Mouse (Mus musculus) gastrocnemius, postnatal 4 days (tissue): ENCODE measurements around the gene Lalba. TPM values are rescaled to one million over a fixed set of nuclear protein-coding genes. Genes with fewer than 3 reads are reported as not detected.
"Not testable (repeated sequence)": the region's sequence is repeated elsewhere in the genome, so short reads cannot be mapped to it uniquely, and the experiment has no call there.

Source experiments
- DNase-seq, 2 experiments: peaks; one replicate each; pipeline ENCODE4 v3.0.0; 2021 to 2022; ENCODE audit warnings: low spot score in 2 of 2, mixed read lengths in 2 of 2
- long read RNA-seq, 2 experiments: library from polyadenylated mRNA; stranded (forward); transcript quantifications; one replicate each; pipeline ENCODE4 v2.0.0; 2021
- total RNA-seq, 2 experiments: library from RNA; stranded (reverse); gene quantifications; 2 replicates each; pipeline ENCODE4 v1.2.3; 2021

Lalba gene
- not detected for total RNA-seq
- long read RNA-seq, experiment 1 = 0 reads
- long read RNA-seq, experiment 2 = 0 reads

GRCm38 (mm10) chr15:98482701-98483100 is at the start of gene Lalba:
Gene Lalba (minus strand): TSS chr15:98482721.
- DNase-seq = no peak

GRCm38 (mm10) chr15:98532281-98532680 is 49.8 kb upstream of the Lalba start:
- DNase-seq = no peak

- no peak for DNase-seq
These were observed 45.6 kb upstream of the Lalba start for GRCm38 (mm10) chr15:98528066-98528563.

GRCm38 (mm10) chr15:98527056-98527771 is 44.7 kb upstream of the Lalba start:
- no peak for DNase-seq

GRCm38 (mm10) chr15:98526057-98526456 is 43.5 kb upstream of the Lalba start:
- no peak for DNase-seq

GRCm38 (mm10) chr15:98521245-98521644 is 38.7 kb upstream of the Lalba start:
- no peak for DNase-seq

GRCm38 (mm10) chr15:98517380-98518355 is 35.1 kb upstream of the Lalba start:
- peak in 1 of 2 experiments; percentile 40 for DNase-seq

GRCm38 (mm10) chr15:98514845-98515244 is 32.3 kb upstream of the Lalba start:
- DNase-seq = not testable (repeated sequence)

- no peak for DNase-seq
These were observed 31.6 kb upstream of the Lalba start for GRCm38 (mm10) chr15:98514146-98514545.

GRCm38 (mm10) chr15:98513676-98514075 is 31.2 kb upstream of the Lalba start:
- DNase-seq = not testable (repeated sequence)

GRCm38 (mm10) chr15:98512799-98513321 is 30.3 kb upstream of the Lalba start:
- peak; percentile 50 to 75 for DNase-seq

- DNase-seq = no peak
These were observed 29.7 kb upstream of the Lalba start for GRCm38 (mm10) chr15:98512232-98512631.

GRCm38 (mm10) chr15:98511386-98511928 is 28.9 kb upstream of the Lalba start:
- DNase-seq = no peak

- peak; percentile 66 to 80 for DNase-seq
These were observed 28.2 kb upstream of the Lalba start for GRCm38 (mm10) chr15:98510438-98511385.

GRCm38 (mm10) chr15:98509387-98509786 is 26.9 kb upstream of the Lalba start:
- DNase-seq = no peak

- DNase-seq = no peak
These were observed 24.8 kb upstream of the Lalba start for GRCm38 (mm10) chr15:98507321-98507720.

GRCm38 (mm10) chr15:98506253-98506957 is 23.9 kb upstream of the Lalba start:
- DNase-seq = no peak

- DNase-seq = peak; percentile 59 to 75
These were observed 22.0 kb upstream of the Lalba start for GRCm38 (mm10) chr15:98504514-98504913.

GRCm38 (mm10) chr15:98503317-98503716 is 20.8 kb upstream of the Lalba start:
- DNase-seq = no peak
